Mouse (Mus musculus): ENCODE measurements at regions not wholly inside any gene's neighbourhood (a gene's known extent, or its start where the extent isn't known, plus 50 kb on each side); places are given as distances from the start of the nearest gene placed in this dataset.
"Not testable (repeated sequence)": the region's sequence is repeated elsewhere in the genome, so short reads cannot be mapped to it uniquely, and the experiment has no call there.

GRCm38 (mm10) chr3:21774172-21774842, 302.1 kb upstream of the Tbl1xr1 start:
- H3K9me3 ChIP-seq (replicated peaks; ENCODE audit: control insufficient read depth, low read length), result no peaks in the 10 kb centered on the region
- H3K27me3 ChIP-seq (ENCODE audit: control insufficient read depth, insufficient read depth, low read length), result no peaks in the 10 kb centered on the region
- no peak overlapping the region for H3K9ac ChIP-seq (ENCODE audit: low read length)
- H3K36me3 ChIP-seq (ENCODE audit: control insufficient read depth, insufficient read depth, low read length), result no peaks in the 10 kb centered on the region
- ATAC-seq (ENCODE audit: insufficient read depth, low FRiP score), result no peak
- no peaks in the 10 kb centered on the region for H3K4me1 ChIP-seq (ENCODE audit: control insufficient read depth, insufficient read depth, low read length)
- no peak overlapping the region for H3K4me3 ChIP-seq (replicated peaks; ENCODE audit: low read length)
- no peak overlapping the region for H3K4me2 ChIP-seq (ENCODE audit: low read depth, low read length)
- no peak overlapping the region for H3K27ac ChIP-seq (ENCODE audit: low read length)
- 79% methylated on average over 4 of the region's 4 CpGs for WGBS

GRCm38 (mm10) chr3:21778789-21779188, 297.7 kb upstream of the Tbl1xr1 start:
- H3K4me2 ChIP-seq (ENCODE audit: low read depth, low read length), result no peak overlapping the region
- WGBS, result 70% methylated on average over 4 of the region's 4 CpGs
- no peaks in the 10 kb centered on the region for H3K9me3 ChIP-seq (replicated peaks; ENCODE audit: control insufficient read depth, low read length)
- H3K4me1 ChIP-seq (ENCODE audit: control insufficient read depth, insufficient read depth, low read length), result no peaks in the 10 kb centered on the region
- no peaks in the 10 kb centered on the region for H3K36me3 ChIP-seq (ENCODE audit: control insufficient read depth, insufficient read depth, low read length)
- no peak for ATAC-seq (ENCODE audit: insufficient read depth, low FRiP score)
- no peak overlapping the region for H3K4me3 ChIP-seq (replicated peaks; ENCODE audit: low read length)
- no peak overlapping the region for H3K9ac ChIP-seq (ENCODE audit: low read length)
- no peaks in the 10 kb centered on the region for H3K27me3 ChIP-seq (ENCODE audit: control insufficient read depth, insufficient read depth, low read length)
- no peak overlapping the region for H3K27ac ChIP-seq (ENCODE audit: low read length)

GRCm38 (mm10) chr3:21791983-21792631, 284.3 kb upstream of the Tbl1xr1 start:
- no peak for ATAC-seq (ENCODE audit: insufficient read depth, low FRiP score)
- no peak overlapping the region for H3K27ac ChIP-seq (ENCODE audit: low read length)
- no peak overlapping the region for H3K4me3 ChIP-seq (replicated peaks; ENCODE audit: low read length)

GRCm38 (mm10) chr3:21798139-21798538, 278.3 kb upstream of the Tbl1xr1 start:
- H3K4me2 ChIP-seq (ENCODE audit: low read depth, low read length), result no peak overlapping the region
- ATAC-seq (ENCODE audit: insufficient read depth, low FRiP score), result no peak
- no peak overlapping the region for H3K4me3 ChIP-seq (replicated peaks; ENCODE audit: low read length)
- H3K27me3 ChIP-seq (ENCODE audit: control insufficient read depth, insufficient read depth, low read length), result no peaks in the 10 kb centered on the region
- no peaks in the 10 kb centered on the region for H3K9me3 ChIP-seq (replicated peaks; ENCODE audit: control insufficient read depth, low read length)
- H3K9ac ChIP-seq (ENCODE audit: low read length), result no peak overlapping the region
- H3K36me3 ChIP-seq (ENCODE audit: control insufficient read depth, insufficient read depth, low read length), result no peaks in the 10 kb centered on the region
- no peak overlapping the region for H3K27ac ChIP-seq (ENCODE audit: low read length)
- no peaks in the 10 kb centered on the region for H3K4me1 ChIP-seq (ENCODE audit: control insufficient read depth, insufficient read depth, low read length)
- WGBS, result 71% methylated on average over 1 of the region's 1 CpGs

More at GRCm38 (mm10) chr3:21791983-21792631, 284.3 kb upstream of the Tbl1xr1 start:
- no peak overlapping the region for H3K9ac ChIP-seq (ENCODE audit: low read length)
- 60% methylated on average over 4 of the region's 4 CpGs for WGBS
- no peaks in the 10 kb centered on the region for H3K4me1 ChIP-seq (ENCODE audit: control insufficient read depth, insufficient read depth, low read length)
- no peaks in the 10 kb centered on the region for H3K9me3 ChIP-seq (replicated peaks; ENCODE audit: control insufficient read depth, low read length)
- no peaks in the 10 kb centered on the region for H3K36me3 ChIP-seq (ENCODE audit: control insufficient read depth, insufficient read depth, low read length)
- H3K4me2 ChIP-seq (ENCODE audit: low read depth, low read length), result no peak overlapping the region
- H3K27me3 ChIP-seq (ENCODE audit: control insufficient read depth, insufficient read depth, low read length), result no peaks in the 10 kb centered on the region

GRCm38 (mm10) chr3:21803886-21804285, 272.6 kb upstream of the Tbl1xr1 start:
- not testable (repeated sequence) for H3K9me3 ChIP-seq (replicated peaks; ENCODE audit: control insufficient read depth, low read length); H3K4me2 ChIP-seq (ENCODE audit: low read depth, low read length); H3K9ac ChIP-seq (ENCODE audit: low read length); ATAC-seq (ENCODE audit: insufficient read depth, low FRiP score); H3K36me3 ChIP-seq (ENCODE audit: control insufficient read depth, insufficient read depth, low read length); H3K4me3 ChIP-seq (replicated peaks; ENCODE audit: low read length); H3K27me3 ChIP-seq (ENCODE audit: control insufficient read depth, insufficient read depth, low read length); H3K27ac ChIP-seq (ENCODE audit: low read length); H3K4me1 ChIP-seq (ENCODE audit: control insufficient read depth, insufficient read depth, low read length)
- WGBS, result 83% methylated on average over 2 of the region's 2 CpGs

GRCm38 (mm10) chr3:21806494-21807157, 269.8 kb upstream of the Tbl1xr1 start:
- WGBS, result 85% methylated on average over 2 of the region's 2 CpGs
- no peak overlapping the region for H3K4me2 ChIP-seq (ENCODE audit: low read depth, low read length)
- ATAC-seq (ENCODE audit: insufficient read depth, low FRiP score), result no peak
- H3K27me3 ChIP-seq (ENCODE audit: control insufficient read depth, insufficient read depth, low read length), result no peaks in the 10 kb centered on the region
- no peak overlapping the region for H3K9ac ChIP-seq (ENCODE audit: low read length)
- H3K27ac ChIP-seq (ENCODE audit: low read length), result no peak overlapping the region
- H3K9me3 ChIP-seq (replicated peaks; ENCODE audit: control insufficient read depth, low read length), result no peaks in the 10 kb centered on the region
- H3K4me1 ChIP-seq (ENCODE audit: control insufficient read depth, insufficient read depth, low read length), result no peaks in the 10 kb centered on the region
- no peaks in the 10 kb centered on the region for H3K36me3 ChIP-seq (ENCODE audit: control insufficient read depth, insufficient read depth, low read length)
- H3K4me3 ChIP-seq (replicated peaks; ENCODE audit: low read length), result no peak overlapping the region

- WGBS, result 65% methylated on average over 2 of the region's 2 CpGs
Observed at GRCm38 (mm10) chr3:21808539-21808938, 267.9 kb upstream of the Tbl1xr1 start.

GRCm38 (mm10) chr3:21809769-21810470, 266.5 kb upstream of the Tbl1xr1 start:
- WGBS, result 18% methylated on average over 2 of the region's 2 CpGs
- H3K9me3 ChIP-seq (replicated peaks; ENCODE audit: control insufficient read depth, low read length), result no peaks in the 10 kb centered on the region
- no peak for ATAC-seq (ENCODE audit: insufficient read depth, low FRiP score)

More at GRCm38 (mm10) chr3:21808539-21808938, 267.9 kb upstream of the Tbl1xr1 start:
- no peak overlapping the region for H3K4me2 ChIP-seq (ENCODE audit: low read depth, low read length)
- H3K36me3 ChIP-seq (ENCODE audit: control insufficient read depth, insufficient read depth, low read length), result no peaks in the 10 kb centered on the region
- no peak for ATAC-seq (ENCODE audit: insufficient read depth, low FRiP score)
- no peaks in the 10 kb centered on the region for H3K27me3 ChIP-seq (ENCODE audit: control insufficient read depth, insufficient read depth, low read length)
- no peaks in the 10 kb centered on the region for H3K9me3 ChIP-seq (replicated peaks; ENCODE audit: control insufficient read depth, low read length)
- no peak overlapping the region for H3K9ac ChIP-seq (ENCODE audit: low read length)
- H3K4me1 ChIP-seq (ENCODE audit: control insufficient read depth, insufficient read depth, low read length), result no peaks in the 10 kb centered on the region
- H3K27ac ChIP-seq (ENCODE audit: low read length), result no peak overlapping the region
- no peak overlapping the region for H3K4me3 ChIP-seq (replicated peaks; ENCODE audit: low read length)

GRCm38 (mm10) chr3:21813401-21813800, 263.1 kb upstream of the Tbl1xr1 start:
- Histone ChIP-seq H3K36me3 (ENCODE audit: control insufficient read depth, insufficient read depth, low read length) (no peaks in the 10 kb centered on the region), H3K9ac (ENCODE audit: low read length) (no peak overlapping the region), H3K27me3 (ENCODE audit: control insufficient read depth, insufficient read depth, low read length) (no peaks in the 10 kb centered on the region), H3K27ac (ENCODE audit: low read length) (no peak overlapping the region), H3K4me3 (replicated peaks; ENCODE audit: low read length) (no peak overlapping the region), H3K4me2 (ENCODE audit: low read depth, low read length) (no peak overlapping the region), H3K9me3 (replicated peaks; ENCODE audit: control insufficient read depth, low read length) (no peaks in the 10 kb centered on the region), H3K4me1 (ENCODE audit: control insufficient read depth, insufficient read depth, low read length) (no peaks in the 10 kb centered on the region)
- no peak for ATAC-seq (ENCODE audit: insufficient read depth, low FRiP score)
- 64% methylated on average over 1 of the region's 1 CpGs for WGBS

More at GRCm38 (mm10) chr3:21809769-21810470, 266.5 kb upstream of the Tbl1xr1 start:
- Histone ChIP-seq H3K4me2 (ENCODE audit: low read depth, low read length) (no peak overlapping the region), H3K4me1 (ENCODE audit: control insufficient read depth, insufficient read depth, low read length) (no peaks in the 10 kb centered on the region), H3K27ac (ENCODE audit: low read length) (no peak overlapping the region), H3K9ac (ENCODE audit: low read length) (no peak overlapping the region), H3K27me3 (ENCODE audit: control insufficient read depth, insufficient read depth, low read length) (no peaks in the 10 kb centered on the region), H3K4me3 (replicated peaks; ENCODE audit: low read length) (no peak overlapping the region), H3K36me3 (ENCODE audit: control insufficient read depth, insufficient read depth, low read length) (no peaks in the 10 kb centered on the region)

All from stomach, embryonic 16.5 days (tissue).